ENCODE assay signal across 11 mouse cellular contexts in the genomic region with DNA sequence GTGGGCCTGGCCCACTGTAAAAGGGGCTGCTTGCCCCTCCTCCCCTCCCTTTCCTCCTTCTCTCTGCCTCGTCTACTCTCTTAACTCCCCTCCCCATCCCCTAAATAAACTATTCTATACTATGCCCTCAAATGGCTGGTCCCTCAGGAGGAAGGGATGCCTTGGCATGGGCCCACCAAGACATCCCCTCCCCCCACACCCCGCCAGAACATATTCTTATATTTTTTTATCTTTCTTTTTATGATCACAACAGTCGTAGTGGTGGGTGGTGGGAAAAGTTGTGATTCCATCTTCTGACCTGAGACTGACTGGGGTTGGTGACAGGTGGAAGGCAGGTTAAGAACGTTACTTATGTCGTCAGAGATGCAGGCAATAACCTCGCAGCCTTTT. TPM values are rescaled to one million over a fixed set of nuclear protein-coding genes. Genes with fewer than 3 reads are reported as not detected.
DNase-seq lines count a peak whose midpoint lies in the region; ATAC-seq lines count a peak whose summit lies in the region.
"Had no signal": no experiment of that assay in that cellular context is flagged by ENCODE, and none has a peak within 500 bp of the region (broad histone marks: within the 10 kb centered on the region; RNA-seq: fewer than 3 reads in every experiment).

No protein-coding gene starts in this region.

- H3K27me3 ChIP-seq in erythroblast, embryonic 14.5 days (ENCODE audit: control insufficient read depth) = no peaks in the 10 kb centered on the region
- no peaks in the 10 kb centered on the region for H3K27me3 ChIP-seq in intestine, embryonic 15.5 days (replicated peaks)
- H3K27me3 ChIP-seq in intestine, embryonic 16.5 days (replicated peaks; ENCODE audit: control insufficient read depth, insufficient read depth, low read length) = no peaks in the 10 kb centered on the region
- H3K27me3 ChIP-seq in neural tube, embryonic 11.5 days (ENCODE audit: control insufficient read depth, insufficient read depth, low read length) = no peaks in the 10 kb centered on the region
- H3K27me3 ChIP-seq: CH12.LX; stomach, embryonic 15.5 days had no signal

- H3K4me1 ChIP-seq in erythroblast, embryonic 14.5 days (ENCODE audit: control insufficient read depth) = peaks cover 60% of the 10 kb centered on the region
- peaks cover 10% of the 10 kb centered on the region; the same call in 1 of the 2 replicates for H3K4me1 ChIP-seq in intestine, embryonic 15.5 days (replicated peaks)
- peaks cover 16% of the 10 kb centered on the region for H3K4me1 ChIP-seq in intestine, embryonic 16.5 days (ENCODE audit: control insufficient read depth, insufficient read depth, low read length)
- peaks cover 9% of the 10 kb centered on the region for H3K4me1 ChIP-seq in neural tube, embryonic 11.5 days (ENCODE audit: control insufficient read depth, insufficient read depth, low read length)

- H3K27ac ChIP-seq in intestine, embryonic 15.5 days = no peak overlapping the region
- H3K27ac ChIP-seq in intestine, embryonic 16.5 days (ENCODE audit: low read length) = no peak overlapping the region
- no peak overlapping the region for H3K27ac ChIP-seq in neural tube, embryonic 11.5 days (ENCODE audit: low read depth, low read length)
- H3K27ac ChIP-seq: stomach, embryonic 15.5 days had no signal

- ATAC-seq in erythroblast, adult 5-6 weeks (replicated peaks; ENCODE audit: low FRiP score, poor library complexity, severe bottlenecking) = no peak
- peak; percentile 28; the same call in 1 of the 2 replicates for ATAC-seq in intestine, embryonic 15.5 days
- ATAC-seq in intestine, embryonic 16.5 days = no peak
- ATAC-seq in neural tube, embryonic 11.5 days (ENCODE audit: insufficient read depth, low FRiP score, low TSS enrichment) = peak; percentile 17; the same call in 1 of the 2 replicates

- peak overlapping the region; percentile 42 for H3K4me3 ChIP-seq in erythroblast, embryonic 14.5 days (replicated peaks)
- H3K4me3 ChIP-seq in intestine, embryonic 15.5 days (replicated peaks) = no peak overlapping the region
- H3K4me3 ChIP-seq in intestine, embryonic 16.5 days (ENCODE audit: low read length) = no peak overlapping the region
- H3K4me3 ChIP-seq in neural tube, embryonic 11.5 days (ENCODE audit: low read depth, low read length) = no peak overlapping the region
- H3K4me3 ChIP-seq: stomach, embryonic 15.5 days had no signal

- H3K9me3 ChIP-seq in erythroblast, embryonic 14.5 days (ENCODE audit: control insufficient read depth, low read length) = no peaks in the 10 kb centered on the region
- no peaks in the 10 kb centered on the region for H3K9me3 ChIP-seq in intestine, embryonic 15.5 days
- no peaks in the 10 kb centered on the region for H3K9me3 ChIP-seq in intestine, embryonic 16.5 days (ENCODE audit: control insufficient read depth, low read length)
- no peaks in the 10 kb centered on the region for H3K9me3 ChIP-seq in neural tube, embryonic 11.5 days (ENCODE audit: control insufficient read depth, low read length)
- H3K9me3 ChIP-seq: stomach, embryonic 15.5 days had no signal

- no peak overlapping the region for H3K4me2 ChIP-seq in intestine, embryonic 15.5 days (replicated peaks)
- no peak overlapping the region for H3K4me2 ChIP-seq in intestine, embryonic 16.5 days (ENCODE audit: low read depth, low read length)
- H3K4me2 ChIP-seq in neural tube, embryonic 11.5 days (ENCODE audit: low read depth) = no peak overlapping the region

- no peak for DNase-seq in neural tube, embryonic 11.5 days (ENCODE audit: low spot score)
- DNase-seq in neural tube, embryonic 10.5 days (ENCODE audit: extremely low spot score, low spot score) = no peak
- DNase-seq in frontal cortex, postnatal 10 days (ENCODE audit: low spot score in 2 of 2) = no peak
- DNase-seq in spleen, postnatal 10 days (ENCODE audit: low spot score in 2 of 2) = no peak
- DNase-seq: cerebellum, postnatal 25 days had no signal

- no peak overlapping the region for H3K9ac ChIP-seq in intestine, embryonic 15.5 days
- H3K9ac ChIP-seq in intestine, embryonic 16.5 days (ENCODE audit: low read depth, low read length) = no peak overlapping the region
- H3K9ac ChIP-seq in neural tube, embryonic 11.5 days (ENCODE audit: low read length) = no peak overlapping the region
- H3K9ac ChIP-seq: stomach, embryonic 15.5 days had no signal

- WGBS in intestine, embryonic 15.5 days = 68% methylated on average over 6 of the region's 6 CpGs
- 76% methylated on average over 6 of the region's 6 CpGs for WGBS in intestine, embryonic 16.5 days
- 49% methylated on average over 6 of the region's 6 CpGs for WGBS in neural tube, embryonic 11.5 days

- peaks cover 9% of the 10 kb centered on the region for H3K36me3 ChIP-seq in erythroblast, embryonic 14.5 days (ENCODE audit: control insufficient read depth)
- no peaks in the 10 kb centered on the region for H3K36me3 ChIP-seq in intestine, embryonic 15.5 days
- H3K36me3 ChIP-seq in intestine, embryonic 16.5 days (ENCODE audit: control insufficient read depth, insufficient read depth, low read length) = no peaks in the 10 kb centered on the region
- H3K36me3 ChIP-seq in neural tube, embryonic 11.5 days (ENCODE audit: control insufficient read depth, insufficient read depth, low read length) = no peaks in the 10 kb centered on the region

RNA-seq across cellular contexts. Expression of a gene that starts 22.1 kb away (rescaled TPM):
- 0.06 TPM in 1 of 2 replicates, not detected in the other for polyA plus RNA-seq in erythroblast, embryonic 14.5 days (2012)
- total RNA-seq in erythroblast, adult 5-6 weeks (2015; ENCODE audit: low replicate concordance) = 1.3 and 7.3 TPM in 2 replicates
- total RNA-seq in erythroblast, adult 5-6 weeks (2017; ENCODE audit: low replicate concordance) = 4.0 and 9.0 TPM in 2 replicates
- 5.5 and 6.7 TPM in 2 replicates for polyA plus RNA-seq in intestine, embryonic 15.5 days (2015; fragmentation: Nextera tagmentation; extraction: Ambion mirVana)
- polyA plus RNA-seq in intestine, embryonic 16.5 days (2015; fragmentation: Nextera tagmentation; extraction: Ambion mirVana) = 8.2 and 10.6 TPM in 2 replicates
- 9.5 and 11.0 TPM in 2 replicates for polyA plus RNA-seq in neural tube, embryonic 11.5 days (2014; fragmentation: Nextera tagmentation; extraction: Ambion mirVana)

Comparison
In these comparisons a context has a peak if more than half of its experiments do, and no peak if none do; other contexts are left out.
1. ATAC-seq: peak in intestine, embryonic 15.5 days (single experiment) and neural tube, embryonic 11.5 days (single experiment); none in erythroblast, adult 5-6 weeks (single experiment) and intestine, embryonic 16.5 days (single experiment).